26 mouse cellular contexts compared by ENCODE assay signal in the genomic region with DNA sequence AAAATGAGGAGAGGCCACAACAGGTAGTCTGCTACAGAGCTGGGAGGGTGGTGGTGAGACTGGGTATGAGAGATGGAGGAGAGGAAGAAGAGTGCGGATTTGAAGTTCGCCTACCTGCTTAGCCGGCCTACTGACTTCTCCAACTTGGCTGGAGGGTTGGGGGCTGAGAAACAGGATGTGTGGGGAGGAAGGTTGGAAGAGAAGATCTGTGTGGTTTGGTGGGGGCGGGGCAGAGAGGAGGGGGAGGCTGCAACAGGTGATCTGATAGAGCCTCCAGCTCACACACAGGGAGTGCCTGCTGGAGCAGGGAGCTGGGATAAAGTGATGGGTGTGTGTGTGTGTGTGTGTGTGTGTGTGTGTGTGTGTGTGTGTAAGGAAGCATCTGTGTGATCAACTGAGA. TPM values are rescaled to one million over a fixed set of nuclear protein-coding genes. Genes with fewer than 3 reads are reported as not detected.
DNase-seq lines count a peak whose midpoint lies in the region; ATAC-seq lines count a peak whose summit lies in the region.
"Had no signal": no experiment of that assay in that cellular context is flagged by ENCODE, and none has a peak within 500 bp of the region (broad histone marks: within the 10 kb centered on the region; RNA-seq: fewer than 3 reads in every experiment).

No protein-coding gene starts in this region.

- H3K36me3 ChIP-seq in kidney, embryonic 14.5 days (ENCODE audit: control insufficient read depth, insufficient read depth, low read length), result no peaks in the 10 kb centered on the region
- peaks cover 7% of the 10 kb centered on the region for H3K36me3 ChIP-seq in midbrain, embryonic 13.5 days
- H3K36me3 ChIP-seq: embryonic facial prominence, embryonic 13.5 days had no signal

- no peak overlapping the region for H3K4me2 ChIP-seq in kidney, embryonic 14.5 days (replicated peaks; ENCODE audit: low read depth, low read length)
- H3K4me2 ChIP-seq in midbrain, embryonic 13.5 days (replicated peaks), result no peak overlapping the region
- H3K4me2 ChIP-seq: embryonic facial prominence, embryonic 13.5 days; heart, embryonic 11.5 days; hindbrain, embryonic 13.5 days had no signal

- intact Hi-C loops in heart, postnatal 36 days (cut with DNase I), result no loop called here

- no peak overlapping the region for H3K4me3 ChIP-seq in kidney, embryonic 14.5 days (ENCODE audit: low read length)
- no peak overlapping the region for H3K4me3 ChIP-seq in midbrain, embryonic 13.5 days (replicated peaks)
- H3K4me3 ChIP-seq: embryonic facial prominence, embryonic 10.5 days; embryonic facial prominence, embryonic 13.5 days; forebrain, embryonic 10.5 days; hindbrain, embryonic 10.5 days; hindbrain, embryonic 13.5 days had no signal

- no peaks in the 10 kb centered on the region for H3K4me1 ChIP-seq in kidney, embryonic 14.5 days (ENCODE audit: control insufficient read depth, insufficient read depth, low read length)
- no peaks in the 10 kb centered on the region for H3K4me1 ChIP-seq in midbrain, embryonic 13.5 days (replicated peaks)
- H3K4me1 ChIP-seq: embryonic facial prominence, embryonic 10.5 days; embryonic facial prominence, embryonic 13.5 days; forebrain, embryonic 10.5 days; hindbrain, embryonic 13.5 days had no signal

- 78% methylated on average over 4 of the region's 4 CpGs for WGBS in kidney, embryonic 14.5 days
- 92% methylated on average over 4 of the region's 4 CpGs for WGBS in midbrain, embryonic 13.5 days

- no peaks in the 10 kb centered on the region for H3K9me3 ChIP-seq in kidney, embryonic 14.5 days (ENCODE audit: control insufficient read depth, low read length)
- H3K9me3 ChIP-seq in midbrain, embryonic 13.5 days, result 0 out of 2 replicates have a peak, but pooled peaks cover 6% of the 10 kb centered on the region
- H3K9me3 ChIP-seq: embryonic facial prominence, embryonic 10.5 days; embryonic facial prominence, embryonic 13.5 days; forebrain, embryonic 10.5 days; hindbrain, embryonic 10.5 days; hindbrain, embryonic 13.5 days had no signal

- peak; percentile 25 for DNase-seq in heart, adult 11 months
- DNase-seq in heart, postnatal 36 days, result no peak
- DNase-seq in thymus, postnatal 0 days (ENCODE audit: low spot score), result peak; percentile 14
- peak; percentile 41 to 53 for DNase-seq in thymus, postnatal 36 days
- no peak for DNase-seq in retina, postnatal 1 day
- DNase-seq: adrenal gland, adult 2 months; adrenal gland, postnatal 14 days; B cell, adult 2 months; cerebellum, adult 11 months; cerebellum, adult 2 months; cerebellum, adult 9-11 months; cerebellum, postnatal 25 days; gastrocnemius, postnatal 10 days; gastrocnemius, postnatal 36 days had no signal

- H3K9ac ChIP-seq in kidney, embryonic 14.5 days (ENCODE audit: low read depth, low read length), result no peak overlapping the region
- H3K9ac ChIP-seq in midbrain, embryonic 13.5 days (replicated peaks), result no peak overlapping the region
- H3K9ac ChIP-seq: embryonic facial prominence, embryonic 13.5 days; hindbrain, embryonic 13.5 days had no signal

- no peaks in the 10 kb centered on the region for H3K27me3 ChIP-seq in kidney, embryonic 14.5 days (ENCODE audit: control insufficient read depth, insufficient read depth, low read length)
- no peaks in the 10 kb centered on the region for H3K27me3 ChIP-seq in midbrain, embryonic 13.5 days
- H3K27me3 ChIP-seq: embryonic facial prominence, embryonic 13.5 days; hindbrain, embryonic 13.5 days had no signal

- no peak overlapping the region for H3K27ac ChIP-seq in kidney, embryonic 14.5 days (ENCODE audit: low read depth, low read length)
- no peak overlapping the region for H3K27ac ChIP-seq in midbrain, embryonic 13.5 days
- H3K27ac ChIP-seq: embryonic facial prominence, embryonic 10.5 days; embryonic facial prominence, embryonic 13.5 days; forebrain, embryonic 10.5 days; hindbrain, embryonic 10.5 days; hindbrain, embryonic 13.5 days had no signal

- no peak for ATAC-seq in kidney, embryonic 14.5 days (ENCODE audit: low FRiP score, low TSS enrichment)
- no peak for ATAC-seq in midbrain, embryonic 13.5 days
- ATAC-seq: CD4-positive, CD25-positive, alpha-beta regulatory T cell, adult 4 months; forebrain, embryonic 14.5 days; hindbrain, embryonic 16.5 days; inflammation-experienced regulatory T-cells, adult 6 months had no signal

RNA-seq across cellular contexts. Expression of gene 1700010I14Rik, which starts 16.4 kb away (rescaled TPM):
- total RNA-seq in heart, postnatal 36 days (2021), result not detected
- 4.6 and 5.6 TPM in 2 replicates for polyA plus RNA-seq in thymus, postnatal 0 days (2015; fragmentation: Nextera tagmentation; extraction: Ambion mirVana)
- polyA plus RNA-seq in kidney, embryonic 14.5 days (2014; fragmentation: Nextera tagmentation; extraction: Ambion mirVana), result 2.5 and 2.8 TPM in 2 replicates
- polyA plus RNA-seq in midbrain, embryonic 13.5 days (2015; fragmentation: Nextera tagmentation; extraction: Ambion mirVana), result 2.7 and 3.1 TPM in 2 replicates

Comparison
In these comparisons a context has a peak if more than half of its experiments do, and no peak if none do; other contexts are left out.
1. DNase-seq: peak in heart, adult 11 months (single experiment), thymus, postnatal 0 days (single experiment) and thymus, postnatal 36 days (2 of 2); none in heart, postnatal 36 days (0 of 2) and retina, postnatal 1 day (single experiment).